Mouse (Mus musculus) liver, adult 2 months (tissue): Measurements from ENCODE around the gene Hacd3.

Source experiments
- CTCF ChIP-seq: fragments of 200-500 bp; IDR thresholded peaks from 2 replicates; pipeline ENCODE4 v1.5.1; 2011; ENCODE audit warnings: low read depth, low read length, control low read depth
- POLR2A ChIP-seq: fragments of 200-500 bp; IDR thresholded peaks from 2 replicates; pipeline ENCODE4 v1.6.1; 2011; ENCODE audit warnings: low read length, control low read depth; ENCODE audit not compliant: insufficient read depth; ENCODE audit errors: extremely low read depth

DNA sequence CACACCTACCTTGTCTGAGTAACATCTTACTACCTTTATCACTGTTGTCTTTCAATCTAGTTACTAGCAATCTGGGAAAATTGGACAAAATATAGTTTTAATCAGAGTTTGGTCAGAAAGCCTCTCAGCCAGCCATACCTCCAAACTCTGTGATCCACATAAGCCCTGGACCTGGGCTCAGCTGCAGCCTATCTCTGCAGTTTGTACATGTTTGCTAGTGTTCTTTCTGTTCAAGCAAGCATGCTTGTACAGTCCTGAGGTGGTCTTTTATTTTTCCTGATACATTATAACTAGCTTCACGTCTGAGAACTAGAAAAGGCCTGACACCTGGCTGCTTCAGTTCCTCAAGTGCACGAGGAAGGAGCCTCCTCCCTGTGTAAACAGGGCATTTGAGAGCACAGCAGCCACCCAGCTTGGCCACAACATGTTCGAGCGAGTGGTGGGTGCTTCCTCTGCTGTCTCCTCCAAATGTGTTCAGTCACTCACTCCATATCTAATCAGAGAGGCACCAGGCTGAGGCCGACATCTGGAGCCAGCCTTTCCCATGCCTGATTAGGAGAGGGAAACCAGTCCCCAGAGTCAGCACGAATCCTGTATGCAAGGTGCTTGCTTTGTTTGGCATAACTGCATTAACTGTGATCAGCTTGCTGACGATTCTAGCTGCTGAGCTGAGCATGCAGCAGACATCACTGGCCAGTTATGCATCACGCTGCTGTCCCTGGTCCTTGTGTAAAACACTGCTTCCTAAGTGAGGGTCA is 36.3 kb downstream of the Hacd3 start:
- TF ChIP-seq CTCF (no peak), POLR2A (no peak)
